Mouse (Mus musculus): ENCODE measurements around the gene Elac2.

Elac2 gene

GRCm38 (mm10) chr11:65020744-65021143, 41.9 kb downstream of the Elac2 start:
- no peak for DNase-seq (ENCODE audit: low read depth, low spot score)

GRCm38 (mm10) chr11:65022771-65023170, 43.9 kb downstream of the Elac2 start:
- DNase-seq (ENCODE audit: low read depth, low spot score): no peak

GRCm38 (mm10) chr11:65028049-65028448, 49.2 kb downstream of the Elac2 start:
- DNase-seq (ENCODE audit: low read depth, low spot score): no peak

- no peak for DNase-seq (ENCODE audit: low read depth, low spot score)
These were observed 51.4 kb downstream of the Elac2 start for GRCm38 (mm10) chr11:65030201-65030600.

- DNase-seq (ENCODE audit: low read depth, low spot score): no peak
These were observed 53.4 kb downstream of the Elac2 start for GRCm38 (mm10) chr11:65032221-65032620.

- DNase-seq (ENCODE audit: low read depth, low spot score): no peak
These were observed 60.2 kb downstream of the Elac2 start for GRCm38 (mm10) chr11:65038996-65039395.

- DNase-seq (ENCODE audit: low read depth, low spot score): no peak
These were observed 60.8 kb downstream of the Elac2 start for GRCm38 (mm10) chr11:65039517-65040095.

GRCm38 (mm10) chr11:65040556-65040955, 61.7 kb downstream of the Elac2 start:
- DNase-seq (ENCODE audit: low read depth, low spot score): no peak

- DNase-seq (ENCODE audit: low read depth, low spot score): no peak
These were observed 70.3 kb downstream of the Elac2 start for GRCm38 (mm10) chr11:65049090-65049489.

- no peak for DNase-seq (ENCODE audit: low read depth, low spot score)
These were observed 72.0 kb downstream of the Elac2 start for GRCm38 (mm10) chr11:65050819-65051218.
